Mouse (Mus musculus): Measurements from ENCODE around the gene Adgrv1. TPM values are rescaled to one million over a fixed set of nuclear protein-coding genes. Genes with fewer than 3 reads are reported as not detected.

The Adgrv1 gene
- polyA plus RNA-seq, 1 experiment from 2014 or later, result 14.7 TPM

DNA sequence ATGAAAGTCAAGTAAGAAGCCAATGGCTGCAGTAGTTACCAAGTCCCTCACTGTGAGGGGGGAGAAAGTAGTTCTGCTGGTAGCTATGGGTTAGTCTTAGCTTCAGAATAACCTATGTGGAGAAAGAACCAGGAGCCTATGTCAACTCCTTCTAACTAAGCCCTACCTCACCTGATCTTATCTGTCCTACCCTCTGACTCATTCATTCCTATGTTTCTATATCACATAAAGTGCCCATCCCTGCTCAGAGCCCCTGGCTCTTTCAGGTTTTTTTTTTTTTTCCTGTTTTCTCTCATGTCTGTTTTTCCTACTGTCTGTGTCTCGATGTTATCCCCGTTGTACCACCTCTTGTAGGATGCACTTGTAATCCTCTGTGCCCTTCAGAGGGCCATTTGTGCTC is 536.5 kb downstream of the Adgrv1 start:
- DNase-seq (ENCODE audit: low spot score), result no peak
- no peak overlapping the region for H3K27ac ChIP-seq (ENCODE audit: low read depth, low read length)
- H3K4me2 ChIP-seq (ENCODE audit: low read length), result no peak overlapping the region
- H3K9me3 ChIP-seq (replicated peaks; ENCODE audit: control insufficient read depth, low read length), result no peaks in the 10 kb centered on the region
- 93% methylated on average over 2 of the region's 2 CpGs for WGBS
- ATAC-seq, result no peak
- H3K36me3 ChIP-seq (ENCODE audit: control insufficient read depth, insufficient read depth, low read length), result 0 out of 2 replicates have a peak, but pooled peaks cover 5% of the 10 kb centered on the region
- no peaks in the 10 kb centered on the region for H3K27me3 ChIP-seq (replicated peaks; ENCODE audit: control insufficient read depth, insufficient read depth, low read length)
- H3K4me3 ChIP-seq (ENCODE audit: low read depth, low read length), result no peak overlapping the region
- no peak overlapping the region for H3K9ac ChIP-seq (ENCODE audit: low read length)
- H3K4me1 ChIP-seq (ENCODE audit: control insufficient read depth, insufficient read depth, low read length), result no peaks in the 10 kb centered on the region

DNA sequence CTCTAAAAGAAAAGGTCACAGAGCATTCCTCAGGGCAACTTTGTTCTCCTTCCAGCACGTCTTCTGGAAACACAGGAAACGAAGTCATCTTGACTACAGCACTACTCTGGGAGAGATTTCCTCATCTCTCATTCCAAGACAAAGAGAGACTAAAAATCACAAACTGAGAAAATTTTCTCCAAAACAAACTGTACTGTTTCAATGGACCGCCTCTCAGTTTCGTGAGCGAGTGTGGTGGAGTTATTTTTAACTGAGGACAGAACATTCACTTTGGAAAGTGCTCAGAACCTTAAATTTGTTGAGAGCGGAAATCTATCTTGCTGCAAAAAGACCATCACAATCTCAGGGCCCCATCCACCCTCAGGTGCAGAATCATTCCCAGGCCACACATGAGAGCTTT is 538.4 kb downstream of the Adgrv1 start:
- Histone ChIP-seq H3K9ac (ENCODE audit: low read length) (no peak overlapping the region), H3K4me3 (ENCODE audit: low read depth, low read length) (no peak overlapping the region), H3K36me3 (ENCODE audit: control insufficient read depth, insufficient read depth, low read length) (0 out of 2 replicates have a peak, but pooled peaks cover 5% of the 10 kb centered on the region), H3K4me2 (ENCODE audit: low read length) (no peak overlapping the region), H3K27me3 (replicated peaks; ENCODE audit: control insufficient read depth, insufficient read depth, low read length) (no peaks in the 10 kb centered on the region), H3K4me1 (ENCODE audit: control insufficient read depth, insufficient read depth, low read length) (no peaks in the 10 kb centered on the region), H3K27ac (ENCODE audit: low read depth, low read length) (no peak overlapping the region), H3K9me3 (replicated peaks; ENCODE audit: control insufficient read depth, low read length) (no peaks in the 10 kb centered on the region)
- DNase-seq (ENCODE audit: low spot score) (no peak), ATAC-seq (no peak)
- 94% methylated on average over 6 of the region's 6 CpGs for WGBS

DNA sequence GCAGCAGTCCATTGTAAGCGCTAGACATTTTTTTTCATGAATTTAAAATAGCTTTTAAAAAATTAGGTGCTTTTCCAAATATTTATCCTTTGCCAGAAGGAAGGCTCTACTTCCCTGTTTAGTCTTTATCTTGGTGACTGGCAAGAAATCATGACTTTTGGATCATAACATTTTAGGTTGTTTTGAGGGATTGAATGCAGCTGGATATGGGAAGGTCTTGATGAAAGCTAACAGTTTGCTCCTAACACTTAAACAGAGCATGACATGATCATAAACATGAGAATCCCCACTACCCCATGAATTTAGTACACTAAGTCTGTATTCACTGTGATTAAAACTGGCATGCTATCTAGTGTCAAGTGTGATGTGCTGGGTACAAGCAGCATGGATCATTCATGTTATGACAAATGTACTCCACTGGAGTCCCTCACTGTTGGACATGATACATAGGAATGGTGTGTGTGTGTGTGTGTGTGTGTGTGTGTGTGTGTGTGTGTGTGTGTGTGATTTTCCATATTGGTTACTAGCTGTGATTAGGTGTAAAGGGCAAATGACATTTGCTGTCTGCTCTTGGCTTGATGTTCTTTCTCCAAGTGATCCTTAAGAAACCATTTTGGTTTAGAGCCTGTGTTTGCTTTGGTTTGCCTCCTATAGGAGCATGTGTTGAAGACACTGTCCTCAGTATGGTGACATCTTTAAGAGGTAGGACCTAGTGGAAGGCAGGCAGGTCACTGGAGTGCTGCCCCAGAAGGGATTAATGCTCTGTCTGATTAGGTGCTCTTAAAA is 542.7 kb downstream of the Adgrv1 start:
- 96% methylated on average over 1 of the region's 1 CpGs for WGBS
- no peak overlapping the region for H3K9ac ChIP-seq (ENCODE audit: low read length)
- DNase-seq (ENCODE audit: low spot score) (no peak), ATAC-seq (no peak)
- H3K27ac ChIP-seq (ENCODE audit: low read depth, low read length), result no peak overlapping the region
- H3K9me3 ChIP-seq (replicated peaks; ENCODE audit: control insufficient read depth, low read length), result no peaks in the 10 kb centered on the region
- no peaks in the 10 kb centered on the region for H3K27me3 ChIP-seq (replicated peaks; ENCODE audit: control insufficient read depth, insufficient read depth, low read length)
- H3K4me3 ChIP-seq (ENCODE audit: low read depth, low read length), result no peak overlapping the region
- no peak overlapping the region for H3K4me2 ChIP-seq (ENCODE audit: low read length)
- no peaks in the 10 kb centered on the region for H3K4me1 ChIP-seq (ENCODE audit: control insufficient read depth, insufficient read depth, low read length)
- no peaks in the 10 kb centered on the region for H3K36me3 ChIP-seq (ENCODE audit: control insufficient read depth, insufficient read depth, low read length)

DNA sequence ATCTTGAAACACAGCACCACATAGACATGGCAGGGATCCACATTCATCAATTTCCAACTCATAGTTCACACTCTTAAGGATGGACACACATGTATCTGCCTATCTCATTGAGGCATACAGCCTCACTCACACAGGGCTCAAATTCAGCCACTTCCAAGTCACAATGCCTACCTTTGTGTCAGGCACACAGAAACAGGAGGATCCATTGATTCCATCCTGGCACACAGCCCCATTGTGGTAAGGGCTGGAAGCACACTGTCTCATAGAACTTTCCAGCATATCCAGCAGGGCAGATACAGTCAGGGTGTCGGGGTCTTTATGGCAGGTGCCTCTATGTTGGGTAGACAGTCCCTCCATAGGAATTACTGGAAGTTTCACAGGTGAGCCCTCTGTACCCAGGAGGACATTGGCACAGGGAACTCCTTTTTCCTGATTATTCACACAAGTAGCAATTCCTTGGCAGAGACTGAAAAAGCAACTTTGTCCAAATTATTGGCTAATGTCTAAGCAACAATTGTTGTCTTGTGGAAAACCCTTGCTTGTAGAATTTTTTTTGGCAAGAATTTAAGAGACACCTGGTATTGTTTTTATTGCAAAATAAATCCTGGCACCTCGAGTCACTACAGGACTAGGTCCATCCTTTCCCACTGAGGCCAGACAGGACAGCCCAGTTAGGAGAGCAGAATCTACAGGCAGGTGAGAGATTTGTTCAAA is 545.8 kb downstream of the Adgrv1 start:
- no peak for DNase-seq (ENCODE audit: low spot score)
- Histone ChIP-seq H3K27ac (ENCODE audit: low read depth, low read length) (no peak overlapping the region), H3K27me3 (replicated peaks; ENCODE audit: control insufficient read depth, insufficient read depth, low read length) (no peaks in the 10 kb centered on the region), H3K4me3 (ENCODE audit: low read depth, low read length) (no peak overlapping the region), H3K4me1 (ENCODE audit: control insufficient read depth, insufficient read depth, low read length) (no peaks in the 10 kb centered on the region), H3K9ac (ENCODE audit: low read length) (no peak overlapping the region), H3K9me3 (replicated peaks; ENCODE audit: control insufficient read depth, low read length) (no peaks in the 10 kb centered on the region), H3K36me3 (ENCODE audit: control insufficient read depth, insufficient read depth, low read length) (no peaks in the 10 kb centered on the region), H3K4me2 (ENCODE audit: low read length) (no peak overlapping the region)
- no peak for ATAC-seq
- 73% methylated on average over 2 of the region's 2 CpGs for WGBS

- H3K4me2 ChIP-seq (ENCODE audit: low read length), result no peak overlapping the region
- H3K4me3 ChIP-seq (ENCODE audit: low read depth, low read length), result no peak overlapping the region
- no peaks in the 10 kb centered on the region for H3K36me3 ChIP-seq (ENCODE audit: control insufficient read depth, insufficient read depth, low read length)
- 61% methylated on average over 5 of the region's 5 CpGs for WGBS
- no peak overlapping the region for H3K27ac ChIP-seq (ENCODE audit: low read depth, low read length)
- H3K27me3 ChIP-seq (replicated peaks; ENCODE audit: control insufficient read depth, insufficient read depth, low read length), result no peaks in the 10 kb centered on the region
- H3K4me1 ChIP-seq (ENCODE audit: control insufficient read depth, insufficient read depth, low read length), result no peaks in the 10 kb centered on the region
- no peak overlapping the region for H3K9ac ChIP-seq (ENCODE audit: low read length)
- DNase-seq (ENCODE audit: low spot score) (peak; percentile 4), ATAC-seq (no peak)
- no peaks in the 10 kb centered on the region for H3K9me3 ChIP-seq (replicated peaks; ENCODE audit: control insufficient read depth, low read length)
These were observed 560.7 kb downstream of the Adgrv1 start for GRCm38 (mm10) chr13:81072214-81072613.

DNA sequence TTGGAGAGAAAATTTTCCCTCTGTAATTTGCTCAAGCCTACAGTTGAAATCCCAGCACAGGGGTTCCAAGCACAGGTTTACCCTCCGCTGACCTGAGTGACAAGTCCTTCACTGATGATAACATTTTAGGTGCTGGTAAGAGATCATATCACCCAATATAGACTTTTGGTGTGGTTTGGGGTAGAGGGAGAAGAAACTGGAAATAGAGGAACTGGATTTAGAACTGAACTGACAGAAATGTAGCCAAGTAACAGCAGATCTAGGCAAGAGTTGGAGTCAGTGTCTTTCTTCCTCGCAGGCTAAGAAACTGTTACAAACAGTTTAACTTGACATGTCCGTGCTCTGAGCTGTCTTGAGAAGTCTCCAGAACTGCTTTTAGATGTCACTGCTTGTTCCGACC is 581.5 kb downstream of the Adgrv1 start:
- WGBS, result 91% methylated on average over 4 of the region's 4 CpGs

GRCm38 (mm10) chr13:81050911-81051310 is 582.0 kb downstream of the Adgrv1 start:
- no peak for ATAC-seq
- Histone ChIP-seq H3K9me3 (replicated peaks; ENCODE audit: control insufficient read depth, low read length) (no peaks in the 10 kb centered on the region), H3K27ac (ENCODE audit: low read depth, low read length) (no peak overlapping the region), H3K4me2 (ENCODE audit: low read length) (no peak overlapping the region), H3K4me3 (ENCODE audit: low read depth, low read length) (no peak overlapping the region), H3K9ac (ENCODE audit: low read length) (no peak overlapping the region), H3K4me1 (ENCODE audit: control insufficient read depth, insufficient read depth, low read length) (no peaks in the 10 kb centered on the region), H3K36me3 (ENCODE audit: control insufficient read depth, insufficient read depth, low read length) (no peaks in the 10 kb centered on the region), H3K27me3 (replicated peaks; ENCODE audit: control insufficient read depth, insufficient read depth, low read length) (no peaks in the 10 kb centered on the region)
- WGBS, result 82% methylated on average over 5 of the region's 5 CpGs
- DNase-seq (ENCODE audit: low spot score), result no peak

More for the DNA sequence above, 581.5 kb downstream of the Adgrv1 start:
- no peak overlapping the region for H3K4me2 ChIP-seq (ENCODE audit: low read length)
- no peaks in the 10 kb centered on the region for H3K4me1 ChIP-seq (ENCODE audit: control insufficient read depth, insufficient read depth, low read length)
- no peaks in the 10 kb centered on the region for H3K27me3 ChIP-seq (replicated peaks; ENCODE audit: control insufficient read depth, insufficient read depth, low read length)
- no peak overlapping the region for H3K27ac ChIP-seq (ENCODE audit: low read depth, low read length)
- H3K9me3 ChIP-seq (replicated peaks; ENCODE audit: control insufficient read depth, low read length), result no peaks in the 10 kb centered on the region
- no peak overlapping the region for H3K4me3 ChIP-seq (ENCODE audit: low read depth, low read length)
- DNase-seq (ENCODE audit: low spot score) (no peak), ATAC-seq (no peak)
- H3K9ac ChIP-seq (ENCODE audit: low read length), result no peak overlapping the region
- H3K36me3 ChIP-seq (ENCODE audit: control insufficient read depth, insufficient read depth, low read length), result no peaks in the 10 kb centered on the region

DNA sequence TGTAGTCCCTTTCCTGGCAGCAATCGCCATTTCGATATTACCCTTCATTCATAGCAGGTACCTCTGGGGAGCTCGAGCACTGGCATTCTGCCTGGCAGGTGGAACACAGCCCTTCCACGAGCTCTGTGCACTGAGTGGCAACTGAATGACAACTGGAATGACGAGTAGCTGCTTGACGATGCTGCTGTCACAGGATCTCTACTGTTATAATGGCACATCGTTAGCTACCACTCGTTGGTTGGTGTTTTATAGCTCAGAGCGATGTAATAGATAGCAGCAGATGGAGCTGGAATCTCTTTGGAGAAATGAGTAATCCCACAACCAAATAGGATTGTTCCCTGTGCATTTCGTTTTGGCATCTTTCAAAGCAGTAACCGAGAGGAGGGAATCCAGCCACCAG is 587.6 kb downstream of the Adgrv1 start:
- no peak overlapping the region for H3K4me3 ChIP-seq (ENCODE audit: low read depth, low read length)
- no peaks in the 10 kb centered on the region for H3K27me3 ChIP-seq (replicated peaks; ENCODE audit: control insufficient read depth, insufficient read depth, low read length)
- 31% methylated on average over 11 of the region's 11 CpGs for whole genome bisulfite sequencing
- DNase-seq (ENCODE audit: low spot score) (peak; percentile 19), ATAC-seq (peak; percentile 52; the same call in 1 of the 2 replicates)
- H3K4me1 ChIP-seq (ENCODE audit: control insufficient read depth, insufficient read depth, low read length), result 0 out of 2 replicates have a peak, but pooled peaks cover 2% of the 10 kb centered on the region
- no peaks in the 10 kb centered on the region for H3K9me3 ChIP-seq (replicated peaks; ENCODE audit: control insufficient read depth, low read length)
- no peak overlapping the region for H3K4me2 ChIP-seq (ENCODE audit: low read length)
- H3K36me3 ChIP-seq (ENCODE audit: control insufficient read depth, insufficient read depth, low read length), result no peaks in the 10 kb centered on the region
- no peak overlapping the region for H3K27ac ChIP-seq (ENCODE audit: low read depth, low read length)
- no peak overlapping the region for H3K9ac ChIP-seq (ENCODE audit: low read length)

All from forebrain, embryonic 14.5 days (tissue).